Mouse (Mus musculus) stomach, postnatal 0 days (tissue): ENCODE measurements at regions not wholly inside any gene's neighbourhood (a gene's known extent, or its start where the extent isn't known, plus 50 kb on each side); places are given as distances from the start of the nearest gene placed in this dataset.
A peak's percentile ranks its signal among the peaks of the same experiment; 100 is the strongest.

Experiments used
- ATAC-seq: fragments of 200-750 bp; cut with Nextera tagmentation; 2 replicates; pipeline ENCODE4 v1.8.0; 2017; ENCODE audit not compliant: low FRiP score, low TSS enrichment
- DNase-seq: peaks from one replicate; pipeline ENCODE4 v3.0.0-alpha.2; 2016; ENCODE audit warnings: low spot score
- H3K27ac ChIP-seq: fragments of 300-500 bp; sonication (generic); replicated peaks from 2 replicates; pipeline ENCODE4 v1.5.1; 2014; ENCODE audit warnings: mild to moderate bottlenecking, control low read depth
- H3K27me3 ChIP-seq: fragments of 300-500 bp; sonication (generic); 2 replicates; pipeline ENCODE4 v1.6.1; 2014; ENCODE audit warnings: low read length; ENCODE audit not compliant: control insufficient read depth, insufficient read depth
- H3K36me3 ChIP-seq: fragments of 300-500 bp; sonication (generic); 2 replicates; pipeline ENCODE4 v1.6.1; 2014; ENCODE audit warnings: low read length, mixed read lengths; ENCODE audit not compliant: control insufficient read depth, insufficient read depth
- H3K4me1 ChIP-seq: fragments of 300-500 bp; sonication (generic); replicated peaks from 2 replicates; pipeline ENCODE4 v1.6.1; 2014; ENCODE audit warnings: antibody characterized with exemption; ENCODE audit not compliant: control insufficient read depth, insufficient read depth
- H3K4me2 ChIP-seq: fragments of 300-500 bp; sonication (generic); replicated peaks from 2 replicates; pipeline ENCODE4 v1.6.1; 2014; ENCODE audit warnings: low read depth, mild to moderate bottlenecking, control low read depth, moderate library complexity
- H3K4me3 ChIP-seq: fragments of 300-500 bp; sonication (generic); 2 replicates; pipeline ENCODE4 v1.5.1; 2014; ENCODE audit warnings: low read depth, low read length, control low read depth
- H3K9ac ChIP-seq: fragments of 300-500 bp; sonication (generic); 2 replicates; pipeline ENCODE4 v1.6.1; 2014; ENCODE audit warnings: mild to moderate bottlenecking, low read length, control low read depth, mixed read lengths
- H3K9me3 ChIP-seq: fragments of 300-500 bp; sonication (generic); 2 replicates; pipeline ENCODE4 v1.6.1; 2016; ENCODE audit warnings: low read length; ENCODE audit not compliant: control insufficient read depth
- CTCF ChIP-seq: IDR thresholded peaks from 2 replicates; pipeline ENCODE4 v1.5.1; 2016; ENCODE audit warnings: antibody characterized with exemption, low read depth, mild to moderate bottlenecking, moderate library complexity
- EP300 ChIP-seq: optimal IDR thresholded peaks from 2 replicates; pipeline ENCODE3; 2016; ENCODE audit warnings: antibody characterized with exemption
- WGBS: fragments of 180-500 bp; shearing (Covaris S2); extraction: QIAGEN DNeasy Blood & Tissue Kit; methylation state at CpG from one replicate; pipeline ENCODE4 v1.1.7; 2014; 5-methylcytosine and 5-hydroxymethylcytosine counted together

- ATAC-seq (no peak), DNase-seq (no peak)
- Histone ChIP-seq H3K27ac (no peak overlapping the region), H3K27me3 (no peaks in the 10 kb centered on the region), H3K4me2 (no peak overlapping the region), H3K4me3 (no peak overlapping the region), H3K9ac (no peak overlapping the region), H3K36me3 (no peaks in the 10 kb centered on the region), H3K4me1 (no peaks in the 10 kb centered on the region), H3K9me3 (no peaks in the 10 kb centered on the region)
- WGBS: 16% methylated on average over 8 of the region's 8 CpGs
- TF ChIP-seq EP300 (no peak), CTCF (no peak)
Observed at GRCm38 (mm10) chr16:76762619-76763283, 250.8 kb upstream of the Usp25 start.

- Histone ChIP-seq H3K27ac (no peak overlapping the region), H3K4me1 (no peaks in the 10 kb centered on the region), H3K4me2 (no peak overlapping the region), H3K36me3 (no peaks in the 10 kb centered on the region), H3K9ac (no peak overlapping the region), H3K4me3 (no peak overlapping the region), H3K9me3 (no peaks in the 10 kb centered on the region), H3K27me3 (no peaks in the 10 kb centered on the region)
- DNase-seq: no peak
- TF ChIP-seq EP300 (no peak), CTCF (no peak)
- 46% methylated on average over 1 of the region's 1 CpGs for WGBS
- ATAC-seq: no peak
Observed at GRCm38 (mm10) chr16:76761848-76762247, 251.7 kb upstream of the Usp25 start.

GRCm38 (mm10) chr16:76761004-76761403 is 252.5 kb upstream of the Usp25 start:
- Histone ChIP-seq H3K27ac (no peak overlapping the region), H3K4me2 (no peak overlapping the region), H3K9me3 (no peaks in the 10 kb centered on the region), H3K4me1 (no peaks in the 10 kb centered on the region), H3K36me3 (no peaks in the 10 kb centered on the region), H3K9ac (no peak overlapping the region), H3K27me3 (no peaks in the 10 kb centered on the region), H3K4me3 (no peak overlapping the region)
- ATAC-seq: peak; percentile 56; the same call in 1 of the 2 replicates
- DNase-seq: no peak
- TF ChIP-seq CTCF (no peak), EP300 (no peak)
- WGBS: 67% methylated on average over 1 of the region's 1 CpGs

GRCm38 (mm10) chr16:76754871-76755270 is 258.6 kb upstream of the Usp25 start:
- H3K9me3 ChIP-seq: no peaks in the 10 kb centered on the region
- H3K27ac ChIP-seq: no peak overlapping the region
- TF ChIP-seq CTCF: no peak
- TF ChIP-seq EP300: no peak
- peak; percentile 69; the same call in 1 of the 2 replicates for ATAC-seq
- peak; percentile 45 for DNase-seq
- no peak overlapping the region for H3K4me2 ChIP-seq
- no peak overlapping the region for H3K4me3 ChIP-seq
- H3K27me3 ChIP-seq: no peaks in the 10 kb centered on the region
- WGBS: 14% methylated on average over 3 of the region's 3 CpGs
- no peaks in the 10 kb centered on the region for H3K4me1 ChIP-seq
- no peaks in the 10 kb centered on the region for H3K36me3 ChIP-seq
- H3K9ac ChIP-seq: no peak overlapping the region

GRCm38 (mm10) chr16:76746385-76746784 is 267.1 kb upstream of the Usp25 start:
- H3K4me2 ChIP-seq: no peak overlapping the region
- H3K27me3 ChIP-seq: no peaks in the 10 kb centered on the region
- H3K4me3 ChIP-seq: no peak overlapping the region
- DNase-seq (no peak), ATAC-seq (no peak)
- TF ChIP-seq CTCF (no peak), EP300 (no peak)
- 0 out of 2 replicates have a peak, but pooled peaks cover 4% of the 10 kb centered on the region for H3K9me3 ChIP-seq
- H3K27ac ChIP-seq: no peak overlapping the region
- no peak overlapping the region for H3K9ac ChIP-seq
- 87% methylated on average over 3 of the region's 3 CpGs for WGBS
- H3K36me3 ChIP-seq: no peaks in the 10 kb centered on the region
- H3K4me1 ChIP-seq: no peaks in the 10 kb centered on the region

GRCm38 (mm10) chr16:76741141-76741540 is 272.4 kb upstream of the Usp25 start:
- no peak overlapping the region for H3K27ac ChIP-seq
- no peak overlapping the region for H3K9ac ChIP-seq
- WGBS: 49% methylated on average over 3 of the region's 3 CpGs
- no peaks in the 10 kb centered on the region for H3K4me1 ChIP-seq
- no peak overlapping the region for H3K4me3 ChIP-seq
- no peaks in the 10 kb centered on the region for H3K9me3 ChIP-seq
- H3K4me2 ChIP-seq: no peak overlapping the region
- DNase-seq: no peak
- H3K36me3 ChIP-seq: no peaks in the 10 kb centered on the region
- ATAC-seq: no peak
- TF ChIP-seq CTCF (no peak), EP300 (no peak)
- no peaks in the 10 kb centered on the region for H3K27me3 ChIP-seq
